Mouse (Mus musculus) heart, embryonic 12.5 days (tissue): ENCODE measurements around the gene Dusp23. TPM values are rescaled to one million over a fixed set of nuclear protein-coding genes. Genes with fewer than 3 reads are reported as not detected.

Source experiments
- ATAC-seq: fragments of 200-750 bp; cut with Nextera tagmentation; 2 replicates; pipeline ENCODE4 v1.8.0; 2017; ENCODE audit warnings: moderate TSS enrichment, moderate library complexity; ENCODE audit not compliant: insufficient number of reproducible peaks, low FRiP score
- H3K27ac ChIP-seq: fragments of 300-500 bp; sonication (generic); 2 replicates; pipeline ENCODE4 v1.5.1; 2016; ENCODE audit warnings: mild to moderate bottlenecking, moderate library complexity; ENCODE audit not compliant: poor library complexity, severe bottlenecking
- H3K27me3 ChIP-seq: fragments of 300-500 bp; sonication (generic); replicated peaks from 2 replicates; pipeline ENCODE4 v1.6.1; 2016; ENCODE audit warnings: mild to moderate bottlenecking, moderate library complexity
- H3K36me3 ChIP-seq: fragments of 300-500 bp; sonication (generic); 2 replicates; pipeline ENCODE4 v1.6.1; 2016; ENCODE audit warnings: mild to moderate bottlenecking, moderate library complexity
- H3K4me1 ChIP-seq: fragments of 300-500 bp; sonication (generic); replicated peaks from 2 replicates; pipeline ENCODE4 v1.6.1; 2016; ENCODE audit warnings: mild to moderate bottlenecking
- H3K4me2 ChIP-seq: fragments of 300-500 bp; sonication (generic); 2 replicates; pipeline ENCODE4 v1.6.1; 2016; ENCODE audit warnings: mild to moderate bottlenecking, moderate library complexity
- H3K4me3 ChIP-seq: fragments of 300-500 bp; sonication (generic); 2 replicates; pipeline ENCODE4 v1.5.1; 2016; ENCODE audit warnings: mild to moderate bottlenecking
- H3K9ac ChIP-seq: fragments of 300-500 bp; sonication (generic); 2 replicates; pipeline ENCODE4 v1.6.1; 2016; ENCODE audit warnings: mild to moderate bottlenecking, moderate library complexity
- H3K9me3 ChIP-seq: fragments of 300-500 bp; sonication (generic); replicated peaks from 2 replicates; pipeline ENCODE4 v1.6.1; 2016; ENCODE audit warnings: mild to moderate bottlenecking, moderate library complexity
- WGBS: fragments of 180-500 bp; shearing (Covaris S2); methylation state at CpG from one replicate; pipeline ENCODE4 v1.1.7; 2016; 5-methylcytosine and 5-hydroxymethylcytosine counted together
- polyA plus RNA-seq: library from polyadenylated mRNA; unstranded; fragments of >200 nt; fragmentation: Nextera tagmentation; extraction: Ambion mirVana; gene quantifications from 2 replicates; pipeline ENCODE4 v1.2.1, GENCODE M21; 2016

The Dusp23 gene
- polyA plus RNA-seq, 1 experiment from 2014 or later, result 11.3 TPM

GRCm38 (mm10) chr1:172594495-172594894 lies 38.3 kb downstream of the Dusp23 start:
- H3K27ac ChIP-seq, result no peak overlapping the region
- H3K4me2 ChIP-seq, result no peak overlapping the region
- no peaks in the 10 kb centered on the region for H3K4me1 ChIP-seq
- H3K9ac ChIP-seq, result no peak overlapping the region
- no peak for ATAC-seq
- no peaks in the 10 kb centered on the region for H3K9me3 ChIP-seq
- H3K27me3 ChIP-seq, result no peaks in the 10 kb centered on the region; the same call in 1 of the 2 replicates
- H3K36me3 ChIP-seq, result no peaks in the 10 kb centered on the region
- H3K4me3 ChIP-seq, result no peak overlapping the region

- 69% methylated on average over 2 of the region's 2 CpGs for WGBS
- ATAC-seq, result no peak
- H3K36me3 ChIP-seq, result no peaks in the 10 kb centered on the region
- H3K27ac ChIP-seq, result no peak overlapping the region
- H3K4me3 ChIP-seq, result no peak overlapping the region
- no peaks in the 10 kb centered on the region for H3K9me3 ChIP-seq
- H3K27me3 ChIP-seq, result no peaks in the 10 kb centered on the region; the same call in 1 of the 2 replicates
- no peak overlapping the region for H3K4me2 ChIP-seq
- no peaks in the 10 kb centered on the region for H3K4me1 ChIP-seq
- H3K9ac ChIP-seq, result no peak overlapping the region
Observed at GRCm38 (mm10) chr1:172593956-172594355, 38.8 kb downstream of the Dusp23 start.

GRCm38 (mm10) chr1:172593321-172593720 lies 39.4 kb downstream of the Dusp23 start:
- WGBS, result 73% methylated on average over 3 of the region's 3 CpGs
- no peak overlapping the region for H3K9ac ChIP-seq
- H3K4me2 ChIP-seq, result no peak overlapping the region
- no peaks in the 10 kb centered on the region for H3K4me1 ChIP-seq
- H3K9me3 ChIP-seq, result no peaks in the 10 kb centered on the region
- H3K36me3 ChIP-seq, result no peaks in the 10 kb centered on the region
- no peak overlapping the region for H3K27ac ChIP-seq
- no peak overlapping the region for H3K4me3 ChIP-seq
- no peaks in the 10 kb centered on the region for H3K27me3 ChIP-seq
- no peak for ATAC-seq

GRCm38 (mm10) chr1:172590385-172590784 lies 42.4 kb downstream of the Dusp23 start, which contains the start of gene Slamf8:
Gene Slamf8, minus strand, starts transcription at chr1:172590568.
- Histone ChIP-seq H3K27me3 (peaks cover 9% of the 10 kb centered on the region), H3K27ac (no peak within 1 kb of the TSS), H3K36me3 (no peaks in the 10 kb centered on the region), H3K4me1 (peaks cover 7% of the 10 kb centered on the region), H3K4me3 (no peak within 1 kb of the TSS), H3K4me2 (no peak within 1 kb of the TSS), H3K9me3 (no peaks in the 10 kb centered on the region), H3K9ac (no peak within 1 kb of the TSS)
- 76% methylated on average over 7 of the region's 7 CpGs for WGBS
- ATAC-seq, result no peak

GRCm38 (mm10) chr1:172585612-172586567 lies 46.9 kb downstream of the Dusp23 start:
- H3K4me2 ChIP-seq, result peak overlapping the region; percentile 40
- no peak overlapping the region for H3K27ac ChIP-seq
- ATAC-seq, result no peak
- H3K27me3 ChIP-seq, result peaks cover 24% of the 10 kb centered on the region
- 20% methylated on average over 26 of the region's 26 CpGs for WGBS
- no peak overlapping the region for H3K9ac ChIP-seq
- no peak overlapping the region; the same call in 1 of the 2 replicates for H3K4me3 ChIP-seq
- H3K36me3 ChIP-seq, result no peaks in the 10 kb centered on the region
- H3K4me1 ChIP-seq, result peaks cover 7% of the 10 kb centered on the region
- H3K9me3 ChIP-seq, result no peaks in the 10 kb centered on the region

GRCm38 (mm10) chr1:172585026-172585425 lies 47.7 kb downstream of the Dusp23 start:
- Histone ChIP-seq H3K27me3 (peaks cover 24% of the 10 kb centered on the region), H3K9ac (no peak overlapping the region), H3K27ac (no peak overlapping the region), H3K4me1 (peaks cover 7% of the 10 kb centered on the region), H3K4me2 (no peak overlapping the region), H3K36me3 (no peaks in the 10 kb centered on the region), H3K4me3 (no peak overlapping the region), H3K9me3 (no peaks in the 10 kb centered on the region)
- WGBS, result 61% methylated on average over 4 of the region's 4 CpGs
- ATAC-seq, result no peak

- H3K4me1 ChIP-seq, result peaks cover 7% of the 10 kb centered on the region
- no peaks in the 10 kb centered on the region for H3K9me3 ChIP-seq
- H3K9ac ChIP-seq, result no peak overlapping the region
- H3K4me2 ChIP-seq, result no peak overlapping the region
- no peaks in the 10 kb centered on the region for H3K36me3 ChIP-seq
- 77% methylated on average over 6 of the region's 6 CpGs for WGBS
- peaks cover 24% of the 10 kb centered on the region for H3K27me3 ChIP-seq
- no peak for ATAC-seq
- H3K4me3 ChIP-seq, result no peak overlapping the region
- no peak overlapping the region for H3K27ac ChIP-seq
Observed at GRCm38 (mm10) chr1:172584271-172584670, 48.5 kb downstream of the Dusp23 start.

GRCm38 (mm10) chr1:172582436-172582835 lies 50.3 kb downstream of the Dusp23 start:
- H3K4me2 ChIP-seq, result no peak overlapping the region
- no peaks in the 10 kb centered on the region for H3K36me3 ChIP-seq
- no peaks in the 10 kb centered on the region for H3K9me3 ChIP-seq
- no peak overlapping the region for H3K27ac ChIP-seq
- ATAC-seq, result no peak
- WGBS, result 75% methylated on average over 8 of the region's 8 CpGs
- peaks cover 7% of the 10 kb centered on the region for H3K4me1 ChIP-seq
- H3K4me3 ChIP-seq, result no peak overlapping the region
- no peak overlapping the region for H3K9ac ChIP-seq
- peaks cover 20% of the 10 kb centered on the region for H3K27me3 ChIP-seq

Other genes starting within 250 kb of the Dusp23 start
- gene Slamf9, start 157.6 kb downstream of the Dusp23 start, polyA plus RNA-seq, result 0.95 and 1.3 TPM in 2 replicates
- gene Igsf9, start 151.2 kb downstream of the Dusp23 start, polyA plus RNA-seq, result 11.4 and 11.8 TPM in 2 replicates
- gene Tagln2, start 132.9 kb downstream of the Dusp23 start, polyA plus RNA-seq, result 351 and 387 TPM in 2 replicates
- gene Cfap45, start 112.2 kb downstream of the Dusp23 start, polyA plus RNA-seq, result 1.7 and 3.0 TPM in 2 replicates
- gene Vsig8, start 77.0 kb downstream of the Dusp23 start, polyA plus RNA-seq, result 0.24 and 0.33 TPM in 2 replicates
- gene Slamf8, start 42.4 kb downstream of the Dusp23 start, polyA plus RNA-seq, result not detected in 2 replicates
- gene Fcrl6, start 30.4 kb downstream of the Dusp23 start, polyA plus RNA-seq, result not detected in 2 replicates
- gene Crp, start 65.1 kb upstream of the Dusp23 start, polyA plus RNA-seq, result 0.10 TPM in 1 of 2 replicates, not detected in the other